Mouse (Mus musculus): ENCODE results near the gene Sap30bp. TPM values are rescaled to one million over a fixed set of nuclear protein-coding genes. Genes with fewer than 3 reads are reported as not detected.

Gene Sap30bp
- total and polyA plus RNA-seq, 2 experiments from 2014 or later = 49.5 to 60.4 TPM

- no peak for TF ChIP-seq CTCF (IDR thresholded peaks at IDR 0.05; ENCODE audit: low read depth)
- DNase-seq (no peak), ATAC-seq (peak; percentile 42)
- WGBS = 16% methylated on average over 4 of the region's 4 CpGs
- no peak overlapping the region for H3K9ac ChIP-seq
- H3K4me2 ChIP-seq (ENCODE audit: low read depth) = no peak overlapping the region
- H3K27me3 ChIP-seq (ENCODE audit: insufficient read depth, low read length) = no peaks in the 10 kb centered on the region
- H3K36me3 ChIP-seq (ENCODE audit: insufficient read depth) = peaks cover 61% of the 10 kb centered on the region
- H3K9me3 ChIP-seq (ENCODE audit: low read length) = no peaks in the 10 kb centered on the region
- no peaks in the 10 kb centered on the region for H3K4me1 ChIP-seq (ENCODE audit: insufficient read depth)
- H3K27ac ChIP-seq (ENCODE audit: low read depth, low read length) = no peak overlapping the region
- no peak overlapping the region for H3K4me3 ChIP-seq (ENCODE audit: low read depth, low read length)
Observed at GRCm38 (mm10) chr11:115956453-115956852, 23.4 kb downstream of the Sap30bp start.

- Histone ChIP-seq H3K4me1 (ENCODE audit: insufficient read depth) (no peaks in the 10 kb centered on the region), H3K27me3 (ENCODE audit: insufficient read depth, low read length) (no peaks in the 10 kb centered on the region), H3K9me3 (ENCODE audit: low read length) (no peaks in the 10 kb centered on the region), H3K4me2 (ENCODE audit: low read depth) (no peak overlapping the region), H3K27ac (ENCODE audit: low read depth, low read length) (no peak overlapping the region), H3K4me3 (ENCODE audit: low read depth, low read length) (no peak overlapping the region), H3K36me3 (ENCODE audit: insufficient read depth) (peaks cover 66% of the 10 kb centered on the region), H3K9ac (no peak overlapping the region)
- 85% methylated on average over 7 of the region's 7 CpGs for WGBS
- ATAC-seq (no peak), DNase-seq (no peak)
- TF ChIP-seq CTCF (IDR thresholded peaks at IDR 0.05; ENCODE audit: low read depth) = no peak
Observed at GRCm38 (mm10) chr11:115957971-115958370, 24.9 kb downstream of the Sap30bp start.

GRCm38 (mm10) chr11:115959018-115959417 is 25.9 kb downstream of the Sap30bp start:
- DNase-seq = no peak
- no peak for TF ChIP-seq CTCF (IDR thresholded peaks at IDR 0.05; ENCODE audit: low read depth)
- H3K4me2 ChIP-seq (ENCODE audit: low read depth) = no peak overlapping the region
- no peak overlapping the region for H3K27ac ChIP-seq (ENCODE audit: low read depth, low read length)
- WGBS = 94% methylated on average over 9 of the region's 9 CpGs
- no peaks in the 10 kb centered on the region for H3K4me1 ChIP-seq (ENCODE audit: insufficient read depth)
- ATAC-seq = no peak
- H3K27me3 ChIP-seq (ENCODE audit: insufficient read depth, low read length) = no peaks in the 10 kb centered on the region
- no peak overlapping the region for H3K4me3 ChIP-seq (ENCODE audit: low read depth, low read length)
- no peak overlapping the region for H3K9ac ChIP-seq
- peaks cover 68% of the 10 kb centered on the region for H3K36me3 ChIP-seq (ENCODE audit: insufficient read depth)
- H3K9me3 ChIP-seq (ENCODE audit: low read length) = no peaks in the 10 kb centered on the region

- Histone ChIP-seq H3K36me3 (ENCODE audit: insufficient read depth) (peaks cover 82% of the 10 kb centered on the region), H3K27ac (ENCODE audit: low read depth, low read length) (no peak overlapping the region), H3K9me3 (ENCODE audit: low read length) (no peaks in the 10 kb centered on the region), H3K9ac (no peak overlapping the region), H3K4me3 (ENCODE audit: low read depth, low read length) (no peak overlapping the region), H3K4me1 (ENCODE audit: insufficient read depth) (no peaks in the 10 kb centered on the region), H3K27me3 (ENCODE audit: insufficient read depth, low read length) (no peaks in the 10 kb centered on the region), H3K4me2 (ENCODE audit: low read depth) (no peak overlapping the region)
- WGBS = 87% methylated on average over 9 of the region's 9 CpGs
- DNase-seq (no peak), ATAC-seq (no peak)
- no peak for TF ChIP-seq CTCF (IDR thresholded peaks at IDR 0.05; ENCODE audit: low read depth)
Observed at GRCm38 (mm10) chr11:115962651-115963412, 29.8 kb downstream of the Sap30bp start.

GRCm38 (mm10) chr11:115964977-115965604 is 32.0 kb downstream of the Sap30bp start:
- no peak for ATAC-seq
- TF ChIP-seq CTCF (IDR thresholded peaks at IDR 0.05; ENCODE audit: low read depth) = no peak
- no peaks in the 10 kb centered on the region for H3K9me3 ChIP-seq (ENCODE audit: low read length)
- DNase-seq = no peak
- H3K27ac ChIP-seq (ENCODE audit: low read depth, low read length) = no peak overlapping the region
- no peak overlapping the region for H3K4me2 ChIP-seq (ENCODE audit: low read depth)
- H3K9ac ChIP-seq = no peak overlapping the region
- WGBS = 85% methylated on average over 10 of the region's 10 CpGs
- no peaks in the 10 kb centered on the region for H3K27me3 ChIP-seq (ENCODE audit: insufficient read depth, low read length)
- H3K4me3 ChIP-seq (ENCODE audit: low read depth, low read length) = no peak overlapping the region
- H3K4me1 ChIP-seq (ENCODE audit: insufficient read depth) = no peaks in the 10 kb centered on the region
- peaks cover 70% of the 10 kb centered on the region for H3K36me3 ChIP-seq (ENCODE audit: insufficient read depth)

- 65% methylated on average over 5 of the region's 5 CpGs for WGBS
- ATAC-seq = no peak
- no peaks in the 10 kb centered on the region for H3K9me3 ChIP-seq (ENCODE audit: low read length)
Observed at GRCm38 (mm10) chr11:115968731-115969405, 35.8 kb downstream of the Sap30bp start.

More at GRCm38 (mm10) chr11:115968731-115969405, 35.8 kb downstream of the Sap30bp start:
- peaks cover 3% of the 10 kb centered on the region for H3K27me3 ChIP-seq (ENCODE audit: insufficient read depth, low read length)
- H3K36me3 ChIP-seq (ENCODE audit: insufficient read depth) = peaks cover 32% of the 10 kb centered on the region
- no peak overlapping the region for H3K9ac ChIP-seq
- H3K4me2 ChIP-seq (ENCODE audit: low read depth) = no peak overlapping the region
- no peaks in the 10 kb centered on the region for H3K4me1 ChIP-seq (ENCODE audit: insufficient read depth)
- DNase-seq = no peak
- no peak overlapping the region for H3K4me3 ChIP-seq (ENCODE audit: low read depth, low read length)
- no peak for TF ChIP-seq CTCF (IDR thresholded peaks at IDR 0.05; ENCODE audit: low read depth)
- no peak overlapping the region for H3K27ac ChIP-seq (ENCODE audit: low read depth, low read length)
